Mouse (Mus musculus) neural tube, embryonic 11.5 days (tissue): Measurements from ENCODE around the gene Ckb. TPM values are rescaled to one million over a fixed set of nuclear protein-coding genes. Genes with fewer than 3 reads are reported as not detected.
A peak's percentile ranks its signal among the peaks of the same experiment; 100 is the strongest.

ENCODE experiments used
- ATAC-seq: fragments of 200-750 bp; cut with Nextera tagmentation; 2 replicates; pipeline ENCODE4 v1.8.0; 2017; ENCODE audit warnings: moderate number of reproducible peaks, mild to moderate bottlenecking, moderate TSS enrichment, moderate library complexity; ENCODE audit not compliant: insufficient read depth, low FRiP score, low TSS enrichment
- DNase-seq: peaks from one replicate; pipeline ENCODE4 v3.0.0-alpha.2; 2015; ENCODE audit warnings: low spot score
- H3K27ac ChIP-seq: fragments of 300-500 bp; sonication (generic); 2 replicates; pipeline ENCODE4 v1.5.1; 2014; ENCODE audit warnings: low read depth, mild to moderate bottlenecking, low read length
- H3K27me3 ChIP-seq: fragments of 300-500 bp; sonication (generic); 2 replicates; pipeline ENCODE4 v1.6.1; 2014; ENCODE audit warnings: mild to moderate bottlenecking, low read length, mixed read lengths; ENCODE audit not compliant: control insufficient read depth, insufficient read depth
- H3K36me3 ChIP-seq: fragments of 300-500 bp; sonication (generic); 2 replicates; pipeline ENCODE4 v1.6.1; 2014; ENCODE audit warnings: mild to moderate bottlenecking, low read length, moderate library complexity, mixed read lengths; ENCODE audit not compliant: control insufficient read depth, insufficient read depth
- H3K4me1 ChIP-seq: fragments of 300-500 bp; sonication (generic); 2 replicates; pipeline ENCODE4 v1.6.1; 2014; ENCODE audit warnings: low read length, mixed read lengths; ENCODE audit not compliant: control insufficient read depth, insufficient read depth
- H3K4me2 ChIP-seq: fragments of 300-500 bp; sonication (generic); 2 replicates; pipeline ENCODE4 v1.6.1; 2014; ENCODE audit warnings: low read depth, mild to moderate bottlenecking, moderate library complexity
- H3K4me3 ChIP-seq: fragments of 300-500 bp; sonication (generic); 2 replicates; pipeline ENCODE4 v1.5.1; 2014; ENCODE audit warnings: low read depth, low read length
- H3K9ac ChIP-seq: fragments of 300-500 bp; sonication (generic); 2 replicates; pipeline ENCODE4 v1.6.1; 2014; ENCODE audit warnings: mild to moderate bottlenecking, low read length
- H3K9me3 ChIP-seq: fragments of 300-500 bp; sonication (generic); 2 replicates; pipeline ENCODE4 v1.6.1; 2016; ENCODE audit warnings: low read length; ENCODE audit not compliant: control insufficient read depth
- WGBS: fragments of 180-500 bp; shearing (Covaris S2); extraction: QIAGEN DNeasy Blood & Tissue Kit; methylation state at CpG from one replicate; pipeline ENCODE4 v1.1.7; 2014; 5-methylcytosine and 5-hydroxymethylcytosine counted together
- polyA plus RNA-seq: library from polyadenylated mRNA; unstranded; fragments of >200 nt; fragmentation: Nextera tagmentation; extraction: Ambion mirVana; gene quantifications from 2 replicates; pipeline ENCODE4 v1.2.1, GENCODE M21; 2014

Gene Ckb
- polyA plus RNA-seq, 1 experiment from 2014 or later, result 2,271 TPM

GRCm38 (mm10) chr12:111708181-111708580 is 36.0 kb upstream of the Ckb start:
- Histone ChIP-seq H3K27me3 (no peaks in the 10 kb centered on the region), H3K27ac (no peak overlapping the region), H3K4me2 (no peak overlapping the region), H3K9me3 (no peaks in the 10 kb centered on the region), H3K9ac (no peak overlapping the region), H3K4me3 (no peak overlapping the region), H3K36me3 (peaks cover 13% of the 10 kb centered on the region), H3K4me1 (peaks cover 7% of the 10 kb centered on the region)
- ATAC-seq (no peak), DNase-seq (no peak)
- WGBS, result 91% methylated on average over 4 of the region's 4 CpGs

- H3K36me3 ChIP-seq, result peaks cover 8% of the 10 kb centered on the region
- DNase-seq (no peak), ATAC-seq (no peak)
- no peak overlapping the region for H3K4me3 ChIP-seq
- no peaks in the 10 kb centered on the region for H3K4me1 ChIP-seq
- WGBS, result 85% methylated on average over 15 of the region's 15 CpGs
- H3K27ac ChIP-seq, result no peak overlapping the region
- no peak overlapping the region for H3K4me2 ChIP-seq
- no peaks in the 10 kb centered on the region for H3K27me3 ChIP-seq
- no peaks in the 10 kb centered on the region for H3K9me3 ChIP-seq
- H3K9ac ChIP-seq, result no peak overlapping the region
These were observed 33.2 kb upstream of the Ckb start for GRCm38 (mm10) chr12:111705186-111705973.

- H3K4me3 ChIP-seq, result no peak overlapping the region
- peaks cover 4% of the 10 kb centered on the region; the same call in 1 of the 2 replicates for H3K36me3 ChIP-seq
- no peaks in the 10 kb centered on the region for H3K9me3 ChIP-seq
- ATAC-seq, result no peak
- H3K9ac ChIP-seq, result no peak overlapping the region
- peak; percentile 36 for DNase-seq
- no peaks in the 10 kb centered on the region for H3K4me1 ChIP-seq
- no peak overlapping the region for H3K4me2 ChIP-seq
- H3K27me3 ChIP-seq, result no peaks in the 10 kb centered on the region
- no peak overlapping the region for H3K27ac ChIP-seq
- WGBS, result 50% methylated on average over 9 of the region's 9 CpGs
These were observed 32.5 kb upstream of the Ckb start for GRCm38 (mm10) chr12:111704609-111705008.

GRCm38 (mm10) chr12:111703301-111703700 is 31.2 kb upstream of the Ckb start:
- WGBS, result 81% methylated on average over 3 of the region's 3 CpGs
- H3K9me3 ChIP-seq, result no peaks in the 10 kb centered on the region
- ATAC-seq (no peak), DNase-seq (no peak)
- H3K4me2 ChIP-seq, result no peak overlapping the region
- H3K36me3 ChIP-seq, result peaks cover 4% of the 10 kb centered on the region; the same call in 1 of the 2 replicates
- H3K4me1 ChIP-seq, result no peaks in the 10 kb centered on the region
- H3K4me3 ChIP-seq, result no peak overlapping the region
- no peaks in the 10 kb centered on the region for H3K27me3 ChIP-seq
- no peak overlapping the region for H3K9ac ChIP-seq
- H3K27ac ChIP-seq, result no peak overlapping the region

- ATAC-seq, result no peak
- Histone ChIP-seq H3K36me3 (no peaks in the 10 kb centered on the region), H3K4me1 (peaks cover 1% of the 10 kb centered on the region), H3K4me3 (no peak overlapping the region), H3K27ac (no peak overlapping the region), H3K9me3 (no peaks in the 10 kb centered on the region), H3K27me3 (no peaks in the 10 kb centered on the region), H3K9ac (0 out of 2 replicates have a peak overlapping the region, but pooled peaks have one; percentile 3), H3K4me2 (no peak overlapping the region)
- WGBS, result 69% methylated on average over 9 of the region's 9 CpGs
- peak; percentile 9 for DNase-seq
These were observed 28.9 kb upstream of the Ckb start for GRCm38 (mm10) chr12:111700920-111701458.

- Histone ChIP-seq H3K9me3 (no peaks in the 10 kb centered on the region), H3K4me2 (no peak overlapping the region), H3K36me3 (no peaks in the 10 kb centered on the region), H3K9ac (no peak overlapping the region), H3K4me1 (peaks cover 15% of the 10 kb centered on the region), H3K27me3 (no peaks in the 10 kb centered on the region), H3K27ac (no peak overlapping the region), H3K4me3 (no peak overlapping the region)
- ATAC-seq, result no peak
- WGBS, result 92% methylated on average over 4 of the region's 4 CpGs
- no peak for DNase-seq
These were observed 27.4 kb upstream of the Ckb start for GRCm38 (mm10) chr12:111699542-111699941.

GRCm38 (mm10) chr12:111698346-111698913 is 26.3 kb upstream of the Ckb start:
- H3K4me2 ChIP-seq, result no peak overlapping the region
- no peak overlapping the region for H3K4me3 ChIP-seq
- H3K9me3 ChIP-seq, result no peaks in the 10 kb centered on the region
- H3K4me1 ChIP-seq, result peaks cover 26% of the 10 kb centered on the region
- H3K27me3 ChIP-seq, result no peaks in the 10 kb centered on the region
- WGBS, result 71% methylated on average over 6 of the region's 6 CpGs
- H3K27ac ChIP-seq, result no peak overlapping the region
- DNase-seq, result no peak
- H3K36me3 ChIP-seq, result no peaks in the 10 kb centered on the region
- no peak overlapping the region for H3K9ac ChIP-seq
- ATAC-seq, result no peak

GRCm38 (mm10) chr12:111697708-111698107 is 25.6 kb upstream of the Ckb start:
- WGBS, result 73% methylated on average over 4 of the region's 4 CpGs

More at GRCm38 (mm10) chr12:111697708-111698107, 25.6 kb upstream of the Ckb start:
- DNase-seq, result no peak
- Histone ChIP-seq H3K27ac (no peak overlapping the region), H3K4me1 (peaks cover 33% of the 10 kb centered on the region), H3K4me2 (no peak overlapping the region), H3K9ac (no peak overlapping the region), H3K9me3 (no peaks in the 10 kb centered on the region), H3K27me3 (no peaks in the 10 kb centered on the region), H3K4me3 (no peak overlapping the region), H3K36me3 (no peaks in the 10 kb centered on the region)
- no peak for ATAC-seq
